Mouse (Mus musculus): ENCODE data around the gene Egfl8. TPM values are rescaled to one million over a fixed set of nuclear protein-coding genes. Genes with fewer than 3 reads are reported as not detected.

The Egfl8 gene
- 3.5 and 5.9 TPM in 2 replicates for total RNA-seq (2014; rRNA removed)
- polyA plus RNA-seq (2015; fragmentation: Nextera tagmentation; extraction: Ambion mirVana) = 6.5 and 7.4 TPM in 2 replicates

DNA sequence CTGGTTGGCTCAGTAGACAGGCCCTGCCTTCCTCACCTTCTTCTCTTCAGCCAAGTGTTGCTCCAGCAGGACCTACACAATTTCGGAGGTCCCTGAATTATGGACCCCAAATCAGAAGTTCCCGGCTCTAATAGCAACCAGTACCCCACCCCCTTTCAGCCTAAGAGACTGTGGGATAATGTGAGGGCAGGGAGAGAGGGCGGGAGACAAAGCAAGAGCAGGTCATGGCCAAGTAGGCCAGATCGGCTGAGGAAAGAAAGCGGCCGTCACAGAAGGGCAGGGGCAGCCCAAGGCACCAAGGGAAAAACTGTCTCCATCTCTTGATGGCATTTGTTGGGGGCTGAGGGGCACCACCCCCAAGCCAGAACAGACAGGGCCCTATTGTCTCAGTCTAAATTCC is at the start of gene Egfl8:
Egfl8 (minus strand) TSS at position 101 of the 400 bp plus-strand sequence.
- Histone ChIP-seq H3K36me3 (ENCODE audit: insufficient read depth, low read length) (peaks cover 40% of the 10 kb centered on the region), H3K9ac (replicated peaks; ENCODE audit: low read length) (no peak within 1 kb of the TSS)
- no peak for TF ChIP-seq CTCF (IDR thresholded peaks at IDR 0.05; ENCODE audit: low read depth)

DNA sequence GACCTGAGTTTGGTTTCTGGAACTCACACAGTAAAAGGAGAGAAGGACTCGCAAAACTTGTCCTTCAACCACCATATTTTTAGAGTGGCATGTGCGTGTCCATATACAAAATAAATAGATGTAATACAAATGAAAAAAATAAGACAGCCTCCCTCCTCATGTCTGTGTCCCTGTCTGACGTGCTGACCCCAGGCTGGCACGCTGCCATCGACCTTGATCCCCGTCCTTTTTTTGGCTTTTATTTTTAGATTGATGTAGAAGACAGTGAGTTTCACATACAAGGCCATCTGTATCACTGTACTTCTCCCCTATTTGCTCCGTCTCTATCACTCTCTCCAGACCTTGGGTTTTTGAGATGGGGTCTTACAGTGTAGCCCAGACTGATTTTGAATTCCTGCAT is 48.7 kb upstream of the Egfl8 start:
- 75% methylated on average over 7 of the region's 7 CpGs for WGBS
- no peak for TF ChIP-seq CTCF (IDR thresholded peaks at IDR 0.05; ENCODE audit: low read depth)
- no peak overlapping the region for H3K4me2 ChIP-seq (ENCODE audit: low read depth, low read length)
- H3K9me3 ChIP-seq (ENCODE audit: low read length) = no peaks in the 10 kb centered on the region
- H3K4me3 ChIP-seq (ENCODE audit: low read length) = no peak overlapping the region
- H3K9ac ChIP-seq (replicated peaks; ENCODE audit: low read length) = no peak overlapping the region
- H3K27ac ChIP-seq = no peak overlapping the region
- ATAC-seq (no peak), DNase-seq (ENCODE audit: low spot score) (no peak)
- no peaks in the 10 kb centered on the region; the same call in 1 of the 2 replicates for H3K4me1 ChIP-seq (ENCODE audit: insufficient read depth, low read length)
- H3K36me3 ChIP-seq (ENCODE audit: insufficient read depth, low read length) = no peaks in the 10 kb centered on the region
- peaks cover 9% of the 10 kb centered on the region; the same call in 1 of the 2 replicates for H3K27me3 ChIP-seq (ENCODE audit: insufficient read depth, low read length)

More for the DNA sequence above, at the start of gene Egfl8:
- ATAC-seq (no peak), DNase-seq (ENCODE audit: low spot score) (peak; percentile 0)
- Histone ChIP-seq H3K27ac (no peak within 1 kb of the TSS; the same call in 1 of the 2 replicates), H3K27me3 (ENCODE audit: insufficient read depth, low read length) (no peaks in the 10 kb centered on the region), H3K4me2 (ENCODE audit: low read depth, low read length) (no peak within 1 kb of the TSS), H3K4me3 (ENCODE audit: low read length) (no peak within 1 kb of the TSS), H3K4me1 (ENCODE audit: insufficient read depth, low read length) (no peaks in the 10 kb centered on the region), H3K9me3 (ENCODE audit: low read length) (no peaks in the 10 kb centered on the region)
- 52% methylated on average over 6 of the region's 6 CpGs for WGBS

- ATAC-seq (no peak), DNase-seq (ENCODE audit: low spot score) (no peak)
- TF ChIP-seq CTCF (IDR thresholded peaks at IDR 0.05; ENCODE audit: low read depth) = no peak
- H3K36me3 ChIP-seq (ENCODE audit: insufficient read depth, low read length) = no peaks in the 10 kb centered on the region
- H3K4me2 ChIP-seq (ENCODE audit: low read depth, low read length) = no peak overlapping the region
- H3K9me3 ChIP-seq (ENCODE audit: low read length) = no peaks in the 10 kb centered on the region
- 32% methylated on average over 1 of the region's 1 CpGs for WGBS
- no peaks in the 10 kb centered on the region; the same call in 1 of the 2 replicates for H3K4me1 ChIP-seq (ENCODE audit: insufficient read depth, low read length)
- no peak overlapping the region for H3K9ac ChIP-seq (replicated peaks; ENCODE audit: low read length)
- no peak overlapping the region for H3K27ac ChIP-seq
- H3K27me3 ChIP-seq (ENCODE audit: insufficient read depth, low read length) = peaks cover 5% of the 10 kb centered on the region; the same call in 1 of the 2 replicates
- H3K4me3 ChIP-seq (ENCODE audit: low read length) = no peak overlapping the region
Observed at GRCm38 (mm10) chr17:34663558-34663957, 47.8 kb upstream of the Egfl8 start.

DNA sequence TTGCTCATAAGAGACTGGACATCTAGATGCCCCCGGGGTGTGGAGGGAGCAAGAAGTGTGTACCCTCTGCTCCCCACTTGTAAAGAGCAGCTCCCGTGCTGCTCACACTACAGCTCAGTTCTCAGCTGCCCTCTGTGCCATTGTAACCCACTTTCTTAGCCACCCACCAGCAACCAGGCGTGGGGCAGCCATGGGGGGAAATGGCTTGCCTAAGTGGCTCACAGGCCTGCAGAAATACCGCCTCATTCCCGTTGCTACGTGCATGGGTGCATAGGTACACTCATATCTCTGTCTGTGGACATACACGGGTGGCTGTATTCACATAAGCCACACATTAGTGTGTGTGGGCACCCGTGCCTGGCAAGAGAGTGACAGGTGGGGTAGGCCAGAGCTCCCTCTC is 47.2 kb upstream of the Egfl8 start:
- WGBS = 82% methylated on average over 8 of the region's 8 CpGs
- Histone ChIP-seq H3K27me3 (ENCODE audit: insufficient read depth, low read length) (peaks cover 5% of the 10 kb centered on the region; the same call in 1 of the 2 replicates), H3K9ac (replicated peaks; ENCODE audit: low read length) (no peak overlapping the region), H3K4me3 (ENCODE audit: low read length) (no peak overlapping the region), H3K36me3 (ENCODE audit: insufficient read depth, low read length) (no peaks in the 10 kb centered on the region), H3K27ac (no peak overlapping the region), H3K9me3 (ENCODE audit: low read length) (no peaks in the 10 kb centered on the region), H3K4me1 (ENCODE audit: insufficient read depth, low read length) (no peaks in the 10 kb centered on the region; the same call in 1 of the 2 replicates), H3K4me2 (ENCODE audit: low read depth, low read length) (no peak overlapping the region)
- ATAC-seq = no peak
- no peak for TF ChIP-seq CTCF (IDR thresholded peaks at IDR 0.05; ENCODE audit: low read depth)
- DNase-seq (ENCODE audit: low spot score) = no peak

DNA sequence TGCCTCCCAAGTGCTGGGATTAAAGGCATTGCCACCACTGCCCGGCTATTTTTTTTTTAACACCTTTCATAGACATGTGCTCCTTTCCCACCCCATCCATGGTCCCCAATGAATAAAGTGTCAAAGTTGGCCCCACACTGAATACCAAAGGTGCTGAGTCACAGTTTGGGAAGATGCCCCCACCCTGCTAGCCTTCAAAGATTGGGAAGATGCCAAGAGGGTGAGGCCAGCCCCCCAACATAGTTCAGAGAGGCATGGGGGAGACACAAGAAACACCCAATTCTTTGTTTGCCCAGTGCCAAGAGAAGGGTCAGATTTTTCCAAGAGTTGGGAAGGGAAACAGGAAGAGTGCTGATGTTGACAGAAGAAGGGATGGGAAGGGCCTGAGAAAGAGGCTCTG is 46.7 kb upstream of the Egfl8 start:
- no peak overlapping the region for H3K9ac ChIP-seq (replicated peaks; ENCODE audit: low read length)
- DNase-seq (ENCODE audit: low spot score) (no peak), ATAC-seq (no peak)
- no peak for TF ChIP-seq CTCF (IDR thresholded peaks at IDR 0.05; ENCODE audit: low read depth)
- H3K9me3 ChIP-seq (ENCODE audit: low read length) = no peaks in the 10 kb centered on the region
- WGBS = 76% methylated on average over 1 of the region's 1 CpGs
- H3K27ac ChIP-seq = no peak overlapping the region
- peaks cover 5% of the 10 kb centered on the region; the same call in 1 of the 2 replicates for H3K27me3 ChIP-seq (ENCODE audit: insufficient read depth, low read length)
- H3K4me2 ChIP-seq (ENCODE audit: low read depth, low read length) = no peak overlapping the region
- H3K4me3 ChIP-seq (ENCODE audit: low read length) = no peak overlapping the region
- no peaks in the 10 kb centered on the region; the same call in 1 of the 2 replicates for H3K4me1 ChIP-seq (ENCODE audit: insufficient read depth, low read length)
- no peaks in the 10 kb centered on the region for H3K36me3 ChIP-seq (ENCODE audit: insufficient read depth, low read length)

GRCm38 (mm10) chr17:34661121-34661591 is 45.4 kb upstream of the Egfl8 start:
- Histone ChIP-seq H3K9me3 (ENCODE audit: low read length) (no peaks in the 10 kb centered on the region), H3K4me1 (ENCODE audit: insufficient read depth, low read length) (peaks cover 4% of the 10 kb centered on the region; the same call in 1 of the 2 replicates), H3K27me3 (ENCODE audit: insufficient read depth, low read length) (peaks cover 5% of the 10 kb centered on the region; the same call in 1 of the 2 replicates), H3K36me3 (ENCODE audit: insufficient read depth, low read length) (no peaks in the 10 kb centered on the region), H3K4me2 (ENCODE audit: low read depth, low read length) (peak overlapping the region; percentile 34), H3K9ac (replicated peaks; ENCODE audit: low read length) (no peak overlapping the region), H3K4me3 (ENCODE audit: low read length) (peak overlapping the region; percentile 4; the same call in 1 of the 2 replicates), H3K27ac (peak overlapping the region; percentile 15; the same call in 1 of the 2 replicates)
- no peak for ATAC-seq
- no peak for TF ChIP-seq CTCF (IDR thresholded peaks at IDR 0.05; ENCODE audit: low read depth)
- WGBS = 12% methylated on average over 19 of the region's 19 CpGs
- DNase-seq (ENCODE audit: low spot score) = no peak

- no peak for DNase-seq (ENCODE audit: low spot score)
- no peak for TF ChIP-seq CTCF (IDR thresholded peaks at IDR 0.05; ENCODE audit: low read depth)
- Histone ChIP-seq H3K9ac (replicated peaks; ENCODE audit: low read length) (no peak overlapping the region), H3K9me3 (ENCODE audit: low read length) (no peaks in the 10 kb centered on the region), H3K4me3 (ENCODE audit: low read length) (no peak overlapping the region), H3K4me2 (ENCODE audit: low read depth, low read length) (no peak overlapping the region), H3K4me1 (ENCODE audit: insufficient read depth, low read length) (peaks cover 7% of the 10 kb centered on the region; the same call in 1 of the 2 replicates), H3K36me3 (ENCODE audit: insufficient read depth, low read length) (no peaks in the 10 kb centered on the region), H3K27ac (no peak overlapping the region), H3K27me3 (ENCODE audit: insufficient read depth, low read length) (peaks cover 5% of the 10 kb centered on the region; the same call in 1 of the 2 replicates)
- 41% methylated on average over 10 of the region's 11 CpGs for WGBS
- no peak for ATAC-seq
Observed at GRCm38 (mm10) chr17:34660259-34660820, 44.6 kb upstream of the Egfl8 start.
